Mouse (Mus musculus): ENCODE measurements at regions not wholly inside any gene's neighbourhood (a gene's known extent, or its start where the extent isn't known, plus 50 kb on each side); places are given as distances from the start of the nearest gene placed in this dataset.

DNA sequence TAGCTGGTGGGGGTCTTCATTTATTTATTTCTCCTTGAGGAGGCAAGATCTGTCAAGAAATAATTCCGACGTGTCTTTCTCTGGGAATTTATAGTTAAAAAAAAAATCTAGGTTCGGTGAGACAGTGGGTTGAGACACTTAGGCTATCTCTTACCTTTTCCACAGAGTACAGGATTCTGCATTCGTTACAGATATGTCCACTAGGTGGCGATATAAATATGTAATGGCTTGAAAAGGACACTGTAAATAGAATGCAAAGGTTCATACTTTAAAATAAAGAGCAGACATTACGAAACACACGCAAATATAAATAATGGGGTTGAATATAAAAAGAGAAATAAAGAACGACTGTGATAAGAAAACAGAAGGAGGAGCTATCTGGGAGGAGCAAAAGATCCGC, 517.5 kb downstream of the Cps1 start:
- peak; percentile 17 for DNase-seq

DNA sequence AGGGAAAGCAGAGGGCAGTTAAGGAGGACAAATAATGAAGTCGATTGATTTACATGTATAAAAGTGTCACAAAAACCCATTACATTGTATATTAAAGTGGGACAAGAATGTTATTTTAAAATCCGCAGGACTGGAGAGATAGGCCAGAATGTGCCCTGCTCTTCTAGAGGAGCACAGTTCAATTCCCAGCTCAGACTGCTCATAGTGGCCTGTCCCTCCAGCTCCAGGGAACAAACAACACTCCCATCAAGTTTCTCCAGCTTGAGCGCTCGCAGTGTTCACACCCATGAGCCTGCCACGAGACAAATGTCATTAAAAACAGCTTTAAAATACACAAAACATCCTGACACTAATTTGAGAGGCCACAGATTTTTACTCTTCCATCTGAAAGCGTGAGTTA, 517.9 kb downstream of the Cps1 start:
- DNase-seq: no peak

DNA sequence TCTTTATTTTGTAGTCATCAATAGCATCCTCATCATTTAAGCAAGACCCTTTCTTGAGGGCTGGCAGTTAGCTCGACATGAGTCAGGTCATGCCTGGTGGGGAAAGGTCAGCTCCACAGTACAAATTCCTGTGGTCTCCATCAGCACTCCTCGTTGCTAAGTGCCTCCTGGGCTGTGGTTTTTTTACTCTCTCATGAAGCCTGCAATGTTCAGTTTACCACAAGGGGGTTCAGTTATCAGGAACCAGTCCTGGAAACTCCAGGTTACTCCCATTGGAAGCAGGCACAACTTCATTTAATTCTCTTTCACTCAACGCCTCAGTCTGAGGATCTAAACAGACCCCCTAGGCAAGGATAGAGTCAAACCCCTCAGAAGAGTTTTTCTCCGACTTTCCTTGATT, 520.8 kb downstream of the Cps1 start:
- no peak for DNase-seq
